Mouse (Mus musculus): ENCODE measurements around the gene Camsap2.

- TF ChIP-seq CTCF (IDR thresholded peaks at IDR 0.05; ENCODE audit: low read depth, low read length) (no peak), POLR2A (IDR thresholded peaks at IDR 0.05; ENCODE audit: extremely low read depth, insufficient read depth, low read length) (no peak)
Measured at GRCm38 (mm10) chr1:136344281-136344680, 1.6 kb downstream of the Camsap2 start.

All from liver, adult 2 months (tissue).